Mouse (Mus musculus): ENCODE measurements around the gene Pde4d. TPM values are rescaled to one million over a fixed set of nuclear protein-coding genes. Genes with fewer than 3 reads are reported as not detected.
A peak's percentile ranks its signal among the peaks of the same experiment; 100 is the strongest.

Gene Pde4d
- total RNA-seq, 2 experiments from 2014 or later, result 108 to 120 TPM

GRCm38 (mm10) chr13:109290922-109291321, 841.2 kb downstream of the Pde4d start:
- DNase-seq (ENCODE audit: extremely low spot score in 1 of 2, low spot score in 2 of 2), result no peak
- intact Hi-C loops (cut with DNase I), result no loop called here

- intact Hi-C loops (cut with DNase I), result no loop called here
- no peak for DNase-seq (ENCODE audit: extremely low spot score in 1 of 2, low spot score in 2 of 2)
These were observed 843.3 kb downstream of the Pde4d start for GRCm38 (mm10) chr13:109293011-109293410.

- intact Hi-C loops (cut with DNase I), result no loop called here
- DNase-seq (ENCODE audit: extremely low spot score in 1 of 2, low spot score in 2 of 2), result no peak
These were observed 846.7 kb downstream of the Pde4d start for GRCm38 (mm10) chr13:109296347-109297037.

GRCm38 (mm10) chr13:109298852-109299251, 849.1 kb downstream of the Pde4d start:
- intact Hi-C loops (cut with DNase I), result no loop called here
- DNase-seq (ENCODE audit: extremely low spot score in 1 of 2, low spot score in 2 of 2), result no peak

GRCm38 (mm10) chr13:109299511-109300250, 849.9 kb downstream of the Pde4d start:
- DNase-seq (ENCODE audit: extremely low spot score in 1 of 2, low spot score in 2 of 2), result peak in 1 of 2 experiments; percentile 27
- intact Hi-C loops (cut with DNase I), result no loop called here

- DNase-seq (ENCODE audit: extremely low spot score in 1 of 2, low spot score in 2 of 2), result no peak
- intact Hi-C loops (cut with DNase I), result no loop called here
These were observed 862.8 kb downstream of the Pde4d start for GRCm38 (mm10) chr13:109312542-109312941.

GRCm38 (mm10) chr13:109315608-109316007, 865.9 kb downstream of the Pde4d start:
- no peak for DNase-seq (ENCODE audit: extremely low spot score in 1 of 2, low spot score in 2 of 2)
- intact Hi-C loops (cut with DNase I), result no loop called here

GRCm38 (mm10) chr13:109317644-109318043, 867.9 kb downstream of the Pde4d start:
- DNase-seq (ENCODE audit: extremely low spot score in 1 of 2, low spot score in 2 of 2), result no peak
- intact Hi-C loops (cut with DNase I), result no loop called here

GRCm38 (mm10) chr13:109318434-109318998, 868.8 kb downstream of the Pde4d start:
- intact Hi-C loops (cut with DNase I), result no loop called here
- DNase-seq (ENCODE audit: extremely low spot score in 1 of 2, low spot score in 2 of 2), result no peak

GRCm38 (mm10) chr13:109326061-109326460, 876.3 kb downstream of the Pde4d start:
- DNase-seq (ENCODE audit: extremely low spot score in 1 of 2, low spot score in 2 of 2), result no peak
- intact Hi-C loops (cut with DNase I), result no loop called here

GRCm38 (mm10) chr13:109331563-109331962, 881.8 kb downstream of the Pde4d start:
- intact Hi-C loops (cut with DNase I), result no loop called here
- DNase-seq (ENCODE audit: extremely low spot score in 1 of 2, low spot score in 2 of 2), result no peak

- intact Hi-C loops (cut with DNase I), result loop anchor here (5.0 to 10.0 kb wide), 4 partner anchors 110 to 413 kb away; no protein-coding TSS in a partner anchor
- DNase-seq (ENCODE audit: extremely low spot score in 1 of 2, low spot score in 2 of 2), result no peak
These were observed 892.2 kb downstream of the Pde4d start for GRCm38 (mm10) chr13:109341902-109342301.

- no peak for DNase-seq (ENCODE audit: extremely low spot score in 1 of 2, low spot score in 2 of 2)
- intact Hi-C loops (cut with DNase I), result loop anchor here (5.0 to 10.0 kb wide), 4 partner anchors 110 to 412 kb away; no protein-coding TSS in a partner anchor
These were observed 892.7 kb downstream of the Pde4d start for GRCm38 (mm10) chr13:109342469-109342868.

- DNase-seq (ENCODE audit: extremely low spot score in 1 of 2, low spot score in 2 of 2), result peak; percentile 74 to 79
- intact Hi-C loops (cut with DNase I), result loop anchor here (5.0 to 10.0 kb wide), 4 partner anchors 111 to 411 kb away; no protein-coding TSS in a partner anchor
These were observed 893.8 kb downstream of the Pde4d start for GRCm38 (mm10) chr13:109343596-109343995.

GRCm38 (mm10) chr13:109347770-109348169, 898.0 kb downstream of the Pde4d start:
- peak in 1 of 2 experiments; percentile 54 for DNase-seq (ENCODE audit: extremely low spot score in 1 of 2, low spot score in 2 of 2)

GRCm38 (mm10) chr13:109348316-109348715, 898.6 kb downstream of the Pde4d start:
- intact Hi-C loops (cut with DNase I), result loop anchor here (10.0 kb wide), 1 partner anchor 406 kb away; no protein-coding TSS in a partner anchor
- no peak for DNase-seq (ENCODE audit: extremely low spot score in 1 of 2, low spot score in 2 of 2)

More at GRCm38 (mm10) chr13:109347770-109348169, 898.0 kb downstream of the Pde4d start:
- intact Hi-C loops (cut with DNase I), result loop anchor here (10.0 kb wide), 1 partner anchor 407 kb away; no protein-coding TSS in a partner anchor

- DNase-seq (ENCODE audit: extremely low spot score in 1 of 2, low spot score in 2 of 2), result no peak
- intact Hi-C loops (cut with DNase I), result no loop called here
These were observed 900.4 kb downstream of the Pde4d start for GRCm38 (mm10) chr13:109350100-109350499.

GRCm38 (mm10) chr13:109354017-109354416, 904.3 kb downstream of the Pde4d start:
- no peak for DNase-seq (ENCODE audit: extremely low spot score in 1 of 2, low spot score in 2 of 2)
- intact Hi-C loops (cut with DNase I), result no loop called here

GRCm38 (mm10) chr13:109356252-109356651, 906.5 kb downstream of the Pde4d start:
- DNase-seq (ENCODE audit: extremely low spot score in 1 of 2, low spot score in 2 of 2), result no peak
- intact Hi-C loops (cut with DNase I), result no loop called here

Measured in left cerebral cortex, postnatal 10 days (tissue).